Mouse (Mus musculus): ENCODE results near the gene Tmem91.

The Tmem91 gene

GRCm38 (mm10) chr7:25625594-25626250, 49.2 kb downstream of the Tmem91 start:
- no peak for DNase-seq (ENCODE audit: low spot score)

GRCm38 (mm10) chr7:25624851-25625250, 50.1 kb downstream of the Tmem91 start:
- DNase-seq (ENCODE audit: low spot score) = no peak

GRCm38 (mm10) chr7:25623857-25624370, 51.1 kb downstream of the Tmem91 start:
- no peak for DNase-seq (ENCODE audit: low spot score)

GRCm38 (mm10) chr7:25620751-25621150, 54.2 kb downstream of the Tmem91 start:
- DNase-seq (ENCODE audit: low spot score) = no peak

- no peak for DNase-seq (ENCODE audit: low spot score)
These were observed 54.9 kb downstream of the Tmem91 start for GRCm38 (mm10) chr7:25620101-25620500.

GRCm38 (mm10) chr7:25619722-25619991, 55.3 kb downstream of the Tmem91 start:
- DNase-seq (ENCODE audit: low spot score) = no peak
